ENCODE assay signal across 28 mouse cellular contexts in genomic region chr7:109309506-109309905, GRCm38 (mm10).
"Had no signal": no experiment of that assay in that cellular context is flagged by ENCODE, and none has a peak within 500 bp of the region (broad histone marks: within the 10 kb centered on the region; RNA-seq: fewer than 3 reads in every experiment).

No protein-coding gene starts in this region.

- DNase-seq: gastrocnemius, adult 2 months; gastrocnemius, postnatal 10 days; gastrocnemius, postnatal 25 days; heart, adult 11 months; heart, adult 2 months; heart, postnatal 14 days; heart, postnatal 36 days; kidney, adult 18-20 months; kidney, adult 8-10 months; kidney, postnatal 10 days; kidney, postnatal 25 days; kidney, postnatal 4 days; liver; liver, embryonic 13.5 days had no signal

- H3K4me2 ChIP-seq: heart, embryonic 11.5 days; heart, embryonic 13.5 days; heart, embryonic 15.5 days; hindbrain, embryonic 13.5 days; hindbrain, embryonic 15.5 days; intestine, embryonic 15.5 days; limb, embryonic 12.5 days; liver, embryonic 11.5 days; liver, embryonic 13.5 days; liver, embryonic 15.5 days had no signal

- H3K9me3 ChIP-seq: heart, embryonic 13.5 days; heart, embryonic 15.5 days; hindbrain, embryonic 13.5 days; hindbrain, embryonic 15.5 days; intestine, embryonic 15.5 days; limb, embryonic 10.5 days; limb, embryonic 12.5 days; liver, embryonic 13.5 days; liver, embryonic 15.5 days had no signal

- ATAC-seq: hindbrain, postnatal 0 days; intestine, embryonic 15.5 days; intestine, postnatal 0 days had no signal

- H3K4me3 ChIP-seq: gastrocnemius, adult 2 months; heart, adult 2 months; heart, embryonic 13.5 days; heart, embryonic 15.5 days; hindbrain, embryonic 13.5 days; hindbrain, embryonic 15.5 days; intestine, embryonic 15.5 days; layer of hippocampus, adult 2 months; left cerebral cortex, adult 2 months; limb, embryonic 10.5 days; limb, embryonic 12.5 days; liver, embryonic 13.5 days; liver, embryonic 15.5 days had no signal

- H3K36me3 ChIP-seq: heart, embryonic 13.5 days; heart, embryonic 15.5 days; hindbrain, embryonic 13.5 days; hindbrain, embryonic 15.5 days; intestine, embryonic 15.5 days; limb, embryonic 10.5 days; limb, embryonic 12.5 days; liver, embryonic 13.5 days; liver, embryonic 15.5 days had no signal

- H3K27me3 ChIP-seq: heart, embryonic 13.5 days; heart, embryonic 15.5 days; hindbrain, embryonic 13.5 days; hindbrain, embryonic 15.5 days; intestine, embryonic 15.5 days; limb, embryonic 12.5 days; liver, embryonic 13.5 days; liver, embryonic 15.5 days had no signal

- H3K9ac ChIP-seq: heart, embryonic 13.5 days; heart, embryonic 15.5 days; hindbrain, embryonic 13.5 days; hindbrain, embryonic 15.5 days; intestine, embryonic 15.5 days; limb, embryonic 12.5 days; liver, embryonic 13.5 days; liver, embryonic 15.5 days had no signal

- H3K27ac ChIP-seq: gastrocnemius, adult 2 months; heart, adult 2 months; heart, embryonic 13.5 days; heart, embryonic 15.5 days; hindbrain, embryonic 13.5 days; hindbrain, embryonic 15.5 days; hindbrain, postnatal 0 days; intestine, embryonic 15.5 days; layer of hippocampus, adult 2 months; left cerebral cortex, adult 2 months; limb, embryonic 10.5 days; limb, embryonic 12.5 days; liver, embryonic 13.5 days; liver, embryonic 15.5 days had no signal

- H3K4me1 ChIP-seq: heart, embryonic 13.5 days; heart, embryonic 15.5 days; hindbrain, embryonic 13.5 days; hindbrain, embryonic 15.5 days; intestine, embryonic 15.5 days; limb, embryonic 10.5 days; limb, embryonic 12.5 days; liver, embryonic 13.5 days; liver, embryonic 15.5 days had no signal
